ENCODE assay signal across 8 mouse cellular contexts in the genomic region with DNA sequence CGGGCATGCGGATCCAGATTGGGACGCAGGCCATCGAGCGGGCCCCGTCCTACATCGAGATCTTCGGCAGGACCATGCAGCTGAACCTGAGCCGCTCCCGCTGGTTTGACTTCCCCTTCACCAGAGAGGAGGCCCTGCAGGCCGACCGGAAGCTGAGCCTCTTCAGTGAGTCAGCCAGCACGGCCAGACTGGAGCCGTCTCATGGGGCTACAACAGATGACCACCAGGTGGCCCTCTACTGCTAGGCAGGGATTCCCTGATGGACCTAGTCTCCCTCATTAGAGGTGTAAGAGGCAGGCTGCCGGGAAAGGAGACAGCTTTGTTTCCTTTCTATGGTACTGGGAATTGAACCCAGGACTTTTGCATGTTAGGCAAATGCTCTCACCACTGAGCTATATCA.
DNase-seq lines count a peak whose midpoint lies in the region; ATAC-seq and TF ChIP-seq lines count a peak whose summit lies in the region.

No protein-coding gene starts in this region.

- H3K4me1 ChIP-seq in kidney, postnatal 0 days (replicated peaks; ENCODE audit: insufficient read depth, low read length) = no peaks in the 10 kb centered on the region
- no peaks in the 10 kb centered on the region for H3K4me1 ChIP-seq in liver, embryonic 11.5 days (replicated peaks; ENCODE audit: control insufficient read depth, insufficient read depth, low read length)

- H3K4me2 ChIP-seq in kidney, postnatal 0 days (ENCODE audit: low read length) = no peak overlapping the region
- no peak overlapping the region for H3K4me2 ChIP-seq in liver, embryonic 11.5 days

- TF ChIP-seq CTCF in kidney, postnatal 0 days (IDR thresholded peaks at IDR 0.05; ENCODE audit: low read depth) = peak; percentile 82

- 49% methylated on average over 15 of the region's 15 CpGs for WGBS in kidney, postnatal 0 days
- 51% methylated on average over 15 of the region's 15 CpGs for whole genome bisulfite sequencing in liver, embryonic 11.5 days

- peak; percentile 56 for DNase-seq in 3134 (ENCODE audit: extremely low read depth, insufficient read length, low spot score)
- DNase-seq in T-cell, adult 2 months (ENCODE audit: low spot score) = peak; percentile 18
- peak; percentile 50 to 64 for DNase-seq in cerebellum, postnatal 4 days (ENCODE audit: low spot score in 2 of 2)
- DNase-seq in heart, adult 18-20 months = peak; percentile 80 to 84
- peak; percentile 82 for DNase-seq in kidney, postnatal 0 days (ENCODE audit: low spot score)
- DNase-seq in liver, embryonic 11.5 days (ENCODE audit: low spot score) = peak; percentile 55
- DNase-seq in ovary, adult 18-20 months (ENCODE audit: low spot score) = peak; percentile 33
- DNase-seq in thymus, adult 18-20 months = peak; percentile 8 to 13

- no peaks in the 10 kb centered on the region for H3K27me3 ChIP-seq in kidney, postnatal 0 days (ENCODE audit: insufficient read depth, low read length)
- H3K27me3 ChIP-seq in liver, embryonic 11.5 days (replicated peaks; ENCODE audit: control insufficient read depth, insufficient read depth, low read length) = no peaks in the 10 kb centered on the region

- peaks cover 92% of the 10 kb centered on the region for H3K36me3 ChIP-seq in kidney, postnatal 0 days (ENCODE audit: insufficient read depth, low read length)
- peaks cover 93% of the 10 kb centered on the region for H3K36me3 ChIP-seq in liver, embryonic 11.5 days (ENCODE audit: control insufficient read depth, insufficient read depth, low read length)

- peak; percentile 71 for ATAC-seq in kidney, postnatal 0 days (replicated peaks; ENCODE audit: low FRiP score, low read depth)
- ATAC-seq in liver, embryonic 11.5 days (replicated peaks; ENCODE audit: low FRiP score) = peak; percentile 66

- no peak overlapping the region for H3K27ac ChIP-seq in kidney, postnatal 0 days
- H3K27ac ChIP-seq in liver, embryonic 11.5 days (ENCODE audit: low read depth, low read length) = no peak overlapping the region

- H3K9me3 ChIP-seq in kidney, postnatal 0 days (replicated peaks; ENCODE audit: low read length) = no peaks in the 10 kb centered on the region
- H3K9me3 ChIP-seq in liver, embryonic 11.5 days (ENCODE audit: control insufficient read depth, low read length) = no peaks in the 10 kb centered on the region

- no peak overlapping the region for H3K4me3 ChIP-seq in kidney, postnatal 0 days (replicated peaks; ENCODE audit: low read depth, low read length)
- no peak overlapping the region for H3K4me3 ChIP-seq in liver, embryonic 11.5 days (ENCODE audit: low read depth, low read length)

- no peak overlapping the region for H3K9ac ChIP-seq in kidney, postnatal 0 days (ENCODE audit: low read depth, low read length)
- H3K9ac ChIP-seq in liver, embryonic 11.5 days (ENCODE audit: low read depth, low read length) = no peak overlapping the region

Comparison
In these comparisons a context has a peak if more than half of its experiments do, and no peak if none do; other contexts are left out.
1. DNase-seq: peak in every context shown above with its lines; median percentile 82 in heart, adult 18-20 months; 82 in kidney, postnatal 0 days; 57 in cerebellum, postnatal 4 days; 56 in 3134; 55 in liver, embryonic 11.5 days; 33 in ovary, adult 18-20 months; 18 in T-cell, adult 2 months; 10 in thymus, adult 18-20 months.